Mouse (Mus musculus) megakaryocyte-erythroid progenitor cell, adult 5-6 weeks (primary cell): ENCODE measurements around the gene Ascl2. TPM values are rescaled to one million over a fixed set of nuclear protein-coding genes. Genes with fewer than 3 reads are reported as not detected.

Experiments
- ATAC-seq: replicated peaks from 2 replicates; pipeline ENCODE4 v1.8.0; 2016; ENCODE audit warnings: mild to moderate bottlenecking, inconsistent platforms; ENCODE audit not compliant: severe bottlenecking, poor library complexity, low FRiP score, low TSS enrichment
- total RNA-seq, 2 experiments: library from RNA; stranded (forward) in 1 of 2; stranded (reverse) in 1 of 2; fragments of 200-1000, 215-1000 nt in 1 of 2; fragments of >200 nt in 1 of 2; fragmentation: Nextera tagmentation in 1 of 2; gene quantifications; 2 replicates each; pipeline ENCODE4 v1.2.3; 2014 to 2017

Gene Ascl2
- total RNA-seq, 2 experiments from 2014 or later, result 0.99 TPM; not detected in 1

DNA sequence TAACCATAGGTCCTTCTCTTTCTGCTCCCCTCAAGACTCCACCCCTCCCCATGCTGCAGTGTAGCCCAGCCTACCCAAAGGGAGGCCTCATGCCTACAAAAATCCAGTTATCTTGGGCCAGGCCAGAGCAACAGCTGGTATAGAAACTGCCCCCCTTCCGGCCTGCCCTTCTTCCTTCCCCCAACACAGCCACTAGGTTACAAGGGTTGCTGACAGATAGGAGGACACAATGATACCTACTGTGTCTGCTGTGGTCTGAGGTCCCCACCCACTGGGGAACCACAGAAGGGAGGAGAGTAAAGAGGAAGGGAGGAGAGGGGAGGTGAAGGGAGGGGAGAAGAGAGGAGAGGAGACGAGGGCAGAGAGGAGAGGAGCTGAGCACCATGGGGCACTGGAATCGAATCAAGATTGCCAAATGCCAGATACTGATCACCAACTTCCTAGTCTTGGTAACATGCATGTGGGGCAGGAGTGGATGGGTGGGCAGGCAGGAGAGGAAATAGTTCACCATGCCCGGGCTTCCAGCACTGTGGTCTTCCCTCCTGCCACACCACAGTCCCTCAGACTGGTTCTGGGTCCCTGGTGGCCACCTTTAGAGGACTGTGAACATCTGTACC is 35.8 kb upstream of the Ascl2 start, which contains the start of gene Tspan32:
Tspan32 (plus strand) TSS at position 320 of the 617 bp plus-strand sequence.
- ATAC-seq, result peak; percentile 64

DNA sequence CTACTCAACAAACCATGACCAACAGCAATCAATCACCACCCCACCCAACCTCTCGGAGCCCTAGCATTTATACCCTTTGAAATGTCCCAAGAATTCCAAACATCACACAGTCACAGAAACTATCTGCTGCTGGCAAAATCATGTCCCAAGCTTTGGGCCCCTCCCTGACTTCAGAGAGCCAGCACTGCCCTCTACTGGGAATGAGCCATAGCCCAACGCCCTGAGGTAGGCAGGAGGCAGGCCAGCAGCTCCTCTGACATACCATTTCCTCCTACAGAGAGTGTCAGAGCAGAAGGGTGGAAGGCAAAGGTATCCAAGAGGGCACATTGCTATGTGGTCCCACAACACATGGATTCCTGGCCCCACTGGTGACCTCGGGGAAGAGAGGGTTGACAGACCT is 33.6 kb upstream of the Ascl2 start:
- no peak for ATAC-seq

DNA sequence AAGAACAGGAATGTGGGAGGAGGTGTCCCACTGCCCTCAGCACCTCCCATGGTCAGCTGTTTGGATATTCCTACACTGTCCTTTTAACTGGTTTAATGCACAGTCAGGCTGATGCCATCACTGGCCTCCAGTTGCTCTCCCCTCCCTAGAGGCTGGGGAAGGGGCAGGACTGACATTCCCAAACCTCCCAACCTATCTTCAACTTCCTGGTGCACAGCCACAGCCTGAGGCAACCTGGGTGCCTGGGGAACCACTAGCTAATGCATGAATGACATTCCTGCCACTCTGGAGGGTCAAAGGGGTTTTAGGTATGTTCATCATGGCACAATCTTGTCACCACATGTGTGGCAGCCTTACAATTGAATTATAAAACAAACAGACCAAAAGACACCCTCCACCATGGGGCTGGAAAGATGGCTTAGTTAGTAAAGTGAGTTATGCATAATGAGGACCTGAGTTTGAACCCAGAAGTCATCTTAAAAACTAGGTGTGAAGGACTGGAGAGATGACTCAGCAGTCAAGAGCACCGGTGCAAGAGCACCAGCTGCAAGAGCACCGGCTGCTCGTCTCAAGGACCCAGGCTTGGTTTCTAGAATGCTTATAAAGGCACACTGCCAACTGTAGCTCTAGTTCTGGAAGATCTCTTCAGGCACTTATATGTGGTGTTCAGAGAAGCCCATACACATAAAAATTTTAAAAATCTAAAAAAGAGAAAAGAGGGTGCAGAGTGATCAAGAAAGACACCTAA is 28.5 kb upstream of the Ascl2 start:
- no peak for ATAC-seq

DNA sequence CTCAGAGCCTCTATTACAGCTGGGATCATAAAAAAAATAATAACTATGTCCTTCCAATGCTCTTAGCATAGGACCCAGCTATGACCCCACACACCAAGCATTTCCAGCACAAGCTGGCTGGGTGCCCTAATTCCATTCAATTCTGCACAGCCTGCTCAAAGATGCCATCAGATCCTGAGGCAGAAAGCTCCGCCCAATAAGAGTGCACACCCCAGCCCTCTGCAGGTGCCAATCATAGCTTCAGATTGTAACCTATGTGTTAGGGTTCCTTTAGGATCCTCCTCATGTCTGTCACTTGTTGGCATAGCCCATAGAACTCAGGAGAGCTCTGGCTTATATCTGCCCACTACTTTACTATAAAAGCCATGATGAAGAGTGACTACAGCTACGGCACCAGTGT is 27.9 kb upstream of the Ascl2 start:
- no peak for ATAC-seq

DNA sequence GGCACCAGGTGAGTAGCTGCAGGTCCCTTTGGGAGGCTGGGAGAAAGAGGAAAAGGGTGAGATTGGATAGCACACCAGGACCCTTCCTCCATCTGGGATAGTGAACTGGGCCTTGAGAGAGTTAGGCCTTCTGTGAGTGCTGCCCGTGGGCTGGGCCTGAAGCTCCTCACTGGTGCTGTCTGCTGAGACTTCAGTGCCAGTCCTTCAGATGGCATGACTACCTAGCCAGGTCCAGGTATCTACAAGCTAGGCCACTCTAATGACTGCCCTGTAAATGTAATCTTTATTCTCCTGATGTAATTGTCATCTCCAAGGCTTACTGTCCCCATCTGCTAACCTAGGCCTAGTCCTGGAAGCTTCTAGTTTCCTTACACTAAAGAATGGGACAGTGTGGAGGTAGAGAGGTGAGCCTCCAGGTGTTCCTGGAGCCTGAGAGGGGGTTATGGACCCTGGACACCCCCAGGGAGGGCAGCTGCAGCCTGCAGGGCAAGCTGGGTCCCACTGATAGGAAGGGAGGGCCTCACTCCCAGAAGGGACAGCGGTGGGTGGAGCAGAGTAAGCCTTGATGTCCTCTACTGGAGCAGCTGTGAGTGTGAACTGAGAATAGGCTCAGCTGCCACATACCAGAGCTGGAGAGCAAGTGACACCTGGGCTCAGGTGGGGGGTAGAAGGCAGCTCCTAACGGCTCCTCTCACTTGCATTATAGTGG is 26.7 kb upstream of the Ascl2 start:
- ATAC-seq, result peak; percentile 50

DNA sequence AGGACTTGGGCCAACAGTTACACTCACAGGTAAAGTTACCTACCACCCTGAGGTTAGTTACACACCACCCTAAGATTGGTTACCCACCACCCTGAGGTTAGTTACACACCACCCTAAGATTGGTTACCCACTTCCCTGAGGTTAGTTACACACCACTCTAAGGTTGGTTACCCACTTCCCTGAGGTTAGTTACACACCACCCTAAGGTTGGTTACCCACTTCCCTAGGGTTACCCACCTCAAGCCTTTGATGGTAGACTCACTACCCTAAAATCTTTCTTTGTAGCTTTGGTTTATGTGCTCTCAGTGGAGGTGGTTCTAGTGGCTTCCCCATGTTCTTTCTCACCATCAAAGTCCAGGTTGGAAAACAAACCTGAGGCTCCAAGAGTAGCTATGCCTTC is 25.9 kb upstream of the Ascl2 start:
- no peak for ATAC-seq

DNA sequence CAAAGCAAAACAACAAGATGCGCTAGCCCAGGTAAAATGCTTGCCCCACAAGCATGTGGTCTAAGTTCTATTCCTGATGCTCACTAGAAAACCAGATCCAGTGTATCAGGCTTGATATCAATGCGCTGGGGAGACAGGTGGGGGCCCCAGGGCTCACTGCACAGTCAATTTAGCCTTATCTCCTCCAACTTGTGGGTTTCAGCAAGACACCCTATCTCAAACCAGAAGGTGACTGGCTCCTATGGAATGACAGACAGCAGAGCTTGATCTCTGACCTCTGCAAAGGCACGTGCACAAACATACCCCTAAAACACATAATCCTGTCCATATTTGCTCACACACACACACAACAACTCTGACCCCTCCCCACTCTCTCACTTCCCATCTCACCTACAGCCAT is 18.7 kb upstream of the Ascl2 start:
- ATAC-seq, result peak; percentile 53

DNA sequence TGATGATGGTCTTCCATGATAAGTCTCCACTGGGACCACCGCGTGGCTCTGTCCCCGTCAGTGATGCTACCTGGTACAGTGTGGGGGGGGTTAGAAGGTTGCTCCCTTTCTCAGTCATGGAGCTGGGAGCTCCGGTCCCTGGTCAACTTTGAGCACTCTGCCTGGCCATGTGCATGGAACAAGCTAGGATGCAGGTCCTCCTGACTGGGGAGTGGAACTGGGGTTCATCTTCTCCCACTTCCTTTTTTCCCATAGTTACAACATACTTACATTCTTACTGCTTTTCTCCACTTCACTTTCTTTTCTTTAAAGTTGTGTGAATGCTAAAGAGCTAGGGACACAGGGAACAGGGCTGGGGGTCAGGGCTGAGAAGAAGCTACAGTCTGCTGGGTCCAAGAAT is 16.1 kb upstream of the Ascl2 start:
- ATAC-seq, result no peak

DNA sequence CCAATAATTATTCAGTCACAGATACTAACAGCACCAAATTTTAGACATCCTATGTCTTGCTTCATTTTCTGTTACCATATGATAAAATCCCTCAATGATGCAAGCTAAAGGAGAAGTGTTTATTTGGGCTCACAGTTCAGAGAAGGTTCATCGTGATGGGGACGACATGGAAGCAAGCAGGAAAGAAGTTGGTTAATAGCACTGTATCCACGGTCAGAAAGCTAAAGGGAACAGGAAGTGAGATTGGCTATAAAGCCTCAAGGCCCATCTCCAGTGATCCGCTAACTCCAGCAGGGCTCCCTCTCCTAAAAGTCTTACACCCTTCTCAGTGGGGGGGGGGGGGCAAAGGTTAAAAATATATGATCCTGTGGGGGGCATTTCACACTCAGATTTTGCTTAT is 12.8 kb upstream of the Ascl2 start:
- no peak for ATAC-seq

GRCm38 (mm10) chr7:142967884-142968808 is 918 bp downstream of the Ascl2 start:
- peak; percentile 42 for ATAC-seq

DNA sequence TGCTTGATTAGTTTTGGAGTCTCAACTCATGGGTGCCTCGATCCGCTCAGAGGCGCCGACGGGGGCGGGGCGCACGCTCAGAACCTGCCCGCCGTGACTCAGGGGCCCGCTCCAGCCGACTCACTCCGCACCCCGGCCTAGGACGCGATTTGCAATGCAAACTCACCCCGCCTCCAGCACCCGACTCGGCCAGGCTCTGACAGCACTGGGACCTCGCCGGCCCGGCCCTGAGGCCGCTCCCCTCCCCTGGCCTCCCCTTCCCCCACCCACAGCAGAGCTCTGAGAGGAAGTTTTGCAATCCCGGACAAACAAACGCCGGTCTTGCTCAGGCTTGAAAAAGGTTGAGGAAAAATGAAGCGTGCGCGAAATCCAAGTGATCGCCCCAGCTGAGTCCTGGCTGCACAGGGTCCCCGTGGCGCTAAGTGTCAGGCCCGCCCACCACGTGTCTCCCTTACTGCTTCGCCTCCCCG is 1.6 kb downstream of the Ascl2 start:
- ATAC-seq, result no peak

DNA sequence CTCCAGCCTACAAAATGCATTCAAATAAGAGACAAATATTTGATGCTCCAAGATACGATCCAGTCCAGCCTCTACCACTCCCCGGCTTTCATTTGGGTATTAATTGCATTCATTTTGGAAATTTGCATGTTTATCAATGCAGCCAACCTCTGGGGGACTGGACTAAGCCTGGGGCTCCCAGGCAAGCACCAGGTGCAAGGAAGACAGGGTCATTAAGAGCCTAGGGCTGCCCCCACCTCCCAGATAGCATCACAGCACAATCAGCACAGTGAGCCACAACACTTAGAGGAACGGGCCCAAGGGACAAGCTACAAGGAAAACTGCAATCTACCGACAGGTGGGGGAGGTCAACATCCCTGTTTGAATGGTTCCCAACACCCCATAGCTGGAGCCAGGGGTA is 9.3 kb downstream of the Ascl2 start:
- no peak for ATAC-seq

GRCm38 (mm10) chr7:142958817-142959216 is 10.2 kb downstream of the Ascl2 start:
- ATAC-seq, result no peak

DNA sequence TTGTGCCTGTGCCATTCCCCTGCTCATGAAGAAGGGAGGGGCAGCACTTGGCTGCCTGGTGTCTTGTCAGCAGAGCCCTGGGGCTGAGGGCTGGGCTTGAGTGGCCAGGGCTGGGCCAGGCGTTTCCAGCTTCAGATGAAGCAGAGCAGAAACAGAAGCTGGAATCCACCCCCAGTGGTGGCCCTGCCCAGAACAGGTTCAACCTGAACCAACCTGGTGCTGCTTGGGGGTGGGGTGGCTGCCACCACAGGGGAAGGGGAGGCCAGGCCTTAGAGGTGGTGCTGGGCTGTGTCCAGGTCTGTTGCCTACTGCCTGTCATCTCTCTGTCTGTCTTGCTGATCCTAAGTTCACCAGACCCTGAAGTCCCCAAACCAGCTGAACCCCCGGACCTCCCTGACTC is 13.0 kb downstream of the Ascl2 start:
- no peak for ATAC-seq

GRCm38 (mm10) chr7:142949568-142949967 is 19.5 kb downstream of the Ascl2 start:
- no peak for ATAC-seq

GRCm38 (mm10) chr7:142937631-142938030 is 31.4 kb downstream of the Ascl2 start:
- no peak for ATAC-seq

DNA sequence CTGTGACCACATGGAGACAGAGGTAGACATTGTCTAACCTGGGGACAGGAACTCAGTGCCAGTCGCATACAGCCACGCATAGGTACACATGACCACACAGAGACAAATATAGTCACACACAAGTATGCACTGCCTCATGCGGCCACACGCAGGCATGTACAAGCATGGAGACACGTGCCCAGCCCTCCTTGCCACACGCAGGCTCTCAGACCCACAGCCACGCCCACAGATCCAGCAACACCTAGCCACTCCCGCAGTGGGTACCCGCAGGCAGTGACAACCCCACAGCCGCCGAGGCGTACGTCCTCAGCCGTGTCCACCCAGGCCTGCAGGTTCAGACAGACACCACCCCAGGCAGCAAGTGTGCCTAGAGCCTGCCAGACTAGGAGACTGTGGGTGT is 33.4 kb downstream of the Ascl2 start:
- ATAC-seq, result no peak

DNA sequence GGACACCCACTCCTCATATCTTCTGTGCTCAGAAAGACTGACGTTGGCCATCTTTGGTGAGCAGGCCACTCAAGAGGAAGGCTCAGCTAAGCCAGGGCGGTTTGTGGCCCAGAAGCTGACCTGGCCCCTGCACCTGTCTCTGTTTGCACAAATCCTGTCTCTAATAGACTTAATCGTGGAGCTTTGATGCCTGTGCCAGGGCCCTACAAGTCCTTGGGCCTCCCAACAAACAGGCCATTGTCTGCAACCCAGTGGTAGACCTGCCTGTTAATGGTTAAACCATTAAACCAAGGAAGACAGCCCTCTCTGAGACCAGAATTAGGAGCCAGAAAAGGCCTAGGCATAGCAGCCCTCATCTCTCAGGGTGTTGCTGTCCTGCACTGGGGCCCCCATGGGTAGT is 36.6 kb downstream of the Ascl2 start:
- ATAC-seq, result no peak

GRCm38 (mm10) chr7:142931028-142931427 is 38.0 kb downstream of the Ascl2 start, which contains the start of gene Th:
TSS of gene Th (minus strand) at chr7:142931128.
- no peak for ATAC-seq
